Comparison of ENCODE assay signal across 8 mouse cellular contexts in the genomic region with DNA sequence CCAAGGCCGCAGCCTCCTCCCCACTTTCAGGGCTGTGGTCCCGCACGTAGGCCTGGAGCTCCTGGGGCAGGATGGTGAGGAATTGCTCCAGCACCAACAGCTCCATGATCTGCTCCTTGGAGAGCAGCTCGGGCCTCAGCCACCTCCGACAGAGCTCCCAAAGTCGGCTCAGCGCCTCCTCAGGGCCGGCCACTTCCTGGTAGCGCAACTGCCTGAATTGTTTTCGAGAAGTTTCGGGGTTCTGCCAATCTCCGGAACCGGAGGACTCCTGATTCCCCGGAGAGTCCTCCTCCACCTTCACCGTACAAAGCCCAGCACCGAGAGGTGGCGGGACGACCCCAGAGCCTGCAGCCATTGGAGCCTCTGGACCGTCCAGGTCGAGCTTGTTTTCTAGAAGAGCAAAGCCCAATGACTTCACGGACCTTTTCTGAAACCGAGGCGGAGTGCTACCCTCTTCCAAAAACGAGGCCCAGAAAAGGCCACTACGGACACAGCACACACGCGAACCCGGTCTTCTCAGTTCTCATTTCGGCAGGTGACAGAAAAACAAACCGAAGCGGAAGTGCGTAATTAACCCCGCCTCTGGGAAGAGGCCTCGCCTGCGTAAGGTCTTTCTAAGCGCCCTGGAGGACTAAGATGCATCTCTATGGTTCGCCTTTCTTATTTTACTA. TPM values are rescaled to one million over a fixed set of nuclear protein-coding genes. Genes with fewer than 3 reads are reported as not detected.
DNase-seq lines count a peak whose midpoint lies in the region; ATAC-seq and TF ChIP-seq lines count a peak whose summit lies in the region.

A gene (minus strand): TSS at position 548 of the 671 bp plus-strand sequence.

- H3K9ac ChIP-seq in kidney, embryonic 14.5 days (ENCODE audit: low read depth, low read length), result peak within 1 kb of the TSS; percentile 77
- H3K9ac ChIP-seq in liver, adult 2 months (ENCODE audit: low read depth, low read length), result peak within 1 kb of the TSS; percentile 81

- under 1% methylated on average over 37 of the region's 37 CpGs for WGBS in heart, embryonic 10.5 days
- WGBS in kidney, embryonic 14.5 days, result 2% methylated on average over 37 of the region's 37 CpGs
- under 1% methylated on average over 37 of the region's 37 CpGs for WGBS in liver, adult 2 months

- H3K4me1 ChIP-seq in bone marrow macrophage, adult 2 months (ENCODE audit: control insufficient read depth, insufficient read depth, low read length), result peaks cover 15% of the 10 kb centered on the region
- H3K4me1 ChIP-seq in embryonic fibroblast, embryonic 13.5 days (ENCODE audit: control insufficient read depth, insufficient read depth, low read length), result no peaks in the 10 kb centered on the region; the same call in 1 of the 2 replicates
- H3K4me1 ChIP-seq in heart, embryonic 10.5 days, result peaks cover 23% of the 10 kb centered on the region
- peaks cover 15% of the 10 kb centered on the region for H3K4me1 ChIP-seq in kidney, embryonic 14.5 days (ENCODE audit: control insufficient read depth, insufficient read depth, low read length)
- peaks cover 11% of the 10 kb centered on the region; the same call in 1 of the 2 replicates for H3K4me1 ChIP-seq in liver, adult 2 months (ENCODE audit: control insufficient read depth, insufficient read depth, low read length)

- peak within 1 kb of the TSS; percentile 86 for H3K4me2 ChIP-seq in kidney, embryonic 14.5 days (replicated peaks; ENCODE audit: low read depth, low read length)

- peak; percentile 14; the same call in 1 of the 2 replicates for TF ChIP-seq CTCF in bone marrow macrophage, adult 2 months (IDR thresholded peaks at IDR 0.05; ENCODE audit: low read depth, low read length)
- no peak for TF ChIP-seq CTCF in embryonic fibroblast, embryonic 13.5 days (IDR thresholded peaks at IDR 0.05; ENCODE audit: borderline replicate concordance, insufficient read depth, low read length)
- no peak for TF ChIP-seq CTCF in liver, adult 2 months (IDR thresholded peaks at IDR 0.05; ENCODE audit: low read depth, low read length)

- H3K27ac ChIP-seq in bone marrow macrophage, adult 2 months (ENCODE audit: insufficient read depth, low read depth, low read length), result peak within 1 kb of the TSS; percentile 88
- no peak within 1 kb of the TSS for H3K27ac ChIP-seq in embryonic fibroblast, embryonic 13.5 days (ENCODE audit: insufficient read depth, low read length)
- peak within 1 kb of the TSS; percentile 83 for H3K27ac ChIP-seq in heart, embryonic 10.5 days
- H3K27ac ChIP-seq in kidney, embryonic 14.5 days (ENCODE audit: low read depth, low read length), result peak within 1 kb of the TSS; percentile 55; the same call in 1 of the 2 replicates
- peak within 1 kb of the TSS; percentile 75 for H3K27ac ChIP-seq in liver, adult 2 months (replicated peaks; ENCODE audit: insufficient read depth, low read depth, low read length)

- H3K36me3 ChIP-seq in heart, embryonic 10.5 days, result peaks cover 4% of the 10 kb centered on the region; the same call in 1 of the 2 replicates
- H3K36me3 ChIP-seq in kidney, embryonic 14.5 days (ENCODE audit: control insufficient read depth, insufficient read depth, low read length), result peaks cover 3% of the 10 kb centered on the region
- peaks cover 11% of the 10 kb centered on the region for H3K36me3 ChIP-seq in liver, adult 2 months (ENCODE audit: control insufficient read depth, insufficient read depth, low read length)

- peak within 1 kb of the TSS; percentile 77 for H3K4me3 ChIP-seq in bone marrow macrophage, adult 2 months (ENCODE audit: insufficient read depth, low read length)
- H3K4me3 ChIP-seq in embryonic fibroblast, embryonic 13.5 days (ENCODE audit: insufficient read depth, low read length), result peak within 1 kb of the TSS; percentile 87
- peak within 1 kb of the TSS; percentile 84 for H3K4me3 ChIP-seq in heart, embryonic 10.5 days
- H3K4me3 ChIP-seq in kidney, embryonic 14.5 days (ENCODE audit: low read length), result peak within 1 kb of the TSS; percentile 87
- H3K4me3 ChIP-seq in liver, adult 2 months (ENCODE audit: insufficient read depth, low read depth, low read length), result peak within 1 kb of the TSS; percentile 91

- H3K79me2 ChIP-seq in liver, adult 2 months (ENCODE audit: control insufficient read depth, insufficient read depth, low read length), result peaks cover 8% of the 10 kb centered on the region; the same call in 1 of the 2 replicates

- H3K9me3 ChIP-seq in heart, embryonic 10.5 days, result no peaks in the 10 kb centered on the region
- no peaks in the 10 kb centered on the region for H3K9me3 ChIP-seq in kidney, embryonic 14.5 days (ENCODE audit: control insufficient read depth, low read length)

- 0 out of 2 replicates have a peak, but pooled peaks have one; percentile 5 for ATAC-seq in kidney, embryonic 14.5 days (ENCODE audit: low FRiP score, low TSS enrichment)
- peak; percentile 64 for ATAC-seq in monocyte, adult 5-6 weeks (replicated peaks; ENCODE audit: insufficient number of reproducible peaks, low FRiP score, low TSS enrichment, poor library complexity, severe bottlenecking)

- TF ChIP-seq POLR2A in bone marrow macrophage, adult 2 months (IDR thresholded peaks at IDR 0.05; ENCODE audit: borderline replicate concordance, low read depth, low read length), result no peak
- TF ChIP-seq POLR2A in embryonic fibroblast, embryonic 13.5 days (IDR thresholded peaks at IDR 0.05; ENCODE audit: low read depth, low read length), result peak; percentile 54
- TF ChIP-seq POLR2A in liver, adult 2 months (IDR thresholded peaks at IDR 0.05; ENCODE audit: extremely low read depth, insufficient read depth, low read length), result 0 out of 2 replicates have a peak, but pooled peaks have one; percentile 49

- DNase-seq in CD4-positive helper T cell, adult 2 months (ENCODE audit: low read depth, low spot score), result peak; percentile 93
- DNase-seq in heart, embryonic 10.5 days (ENCODE audit: low spot score), result peak; percentile 93
- peak; percentile 88 for DNase-seq in liver, adult 2 months (ENCODE audit: extremely low read depth, low read depth, low spot score)
- peak; percentile 85 to 88 for DNase-seq in spleen, postnatal 36 days (ENCODE audit: low spot score in 2 of 2)

- H3K27me3 ChIP-seq in heart, embryonic 10.5 days (ENCODE audit: insufficient read depth, poor library complexity, severe bottlenecking), result no peaks in the 10 kb centered on the region
- no peaks in the 10 kb centered on the region for H3K27me3 ChIP-seq in kidney, embryonic 14.5 days (ENCODE audit: control insufficient read depth, insufficient read depth, low read length)
- H3K27me3 ChIP-seq in liver, adult 2 months (ENCODE audit: control insufficient read depth, insufficient read depth, low read length), result no peaks in the 10 kb centered on the region

RNA-seq across cellular contexts. Expression of the gene that starts here (rescaled TPM):
- polyA plus RNA-seq in bone marrow macrophage, adult 2 months (2012; ENCODE audit: insufficient read depth, insufficient read length, missing spikeins), result 8.0 and 8.4 TPM in 2 replicates
- 3.0 and 3.3 TPM in 2 replicates for polyA plus RNA-seq in embryonic fibroblast, embryonic 13.5 days (2011; ENCODE audit: insufficient read length, low read depth, missing spikeins)
- 6.1 TPM in 2 replicates for polyA plus RNA-seq in heart, embryonic 10.5 days (2016; fragmentation: Nextera tagmentation; extraction: Ambion mirVana)
- polyA plus RNA-seq in kidney, embryonic 14.5 days (2014; fragmentation: Nextera tagmentation; extraction: Ambion mirVana), result 7.8 and 10.2 TPM in 2 replicates
- total RNA-seq in liver, adult 2 months (2014; rRNA removed), result 6.8 and 8.5 TPM in 2 replicates
- 1.8 and 2.1 TPM in 2 replicates for polyA plus RNA-seq in liver, adult 2 months (2012; rRNA removed)
- total RNA-seq in monocyte, adult 5-6 weeks (2017), result 44.2 to 69.7 TPM (median 65.2 TPM) in 3 replicates
